Mouse (Mus musculus) kidney, adult 2 months (tissue): Measurements from ENCODE around the gene Hcn1.

Source experiments
- CTCF ChIP-seq: fragments of 200-500 bp; conservative IDR thresholded peaks from 2 replicates; pipeline ENCODE4 v1.5.1; 2011; ENCODE audit warnings: low read depth, mild to moderate bottlenecking, control low read depth, low read length, moderate library complexity, mixed read lengths; ENCODE audit not compliant: insufficient read depth, insufficient read length
- POLR2A ChIP-seq: fragments of 200-500 bp; IDR thresholded peaks from one replicate; pipeline ENCODE4 v1.6.1; 2011; ENCODE audit warnings: low read depth, low read length, control low read depth

- no peak for TF ChIP-seq POLR2A
- no peak for TF ChIP-seq CTCF
Measured at GRCm38 (mm10) chr13:117710811-117711210, 108.7 kb downstream of the Hcn1 start.
